Mouse (Mus musculus) heart, adult 2 months (tissue): ENCODE results near the gene Msrb3. TPM values are rescaled to one million over a fixed set of nuclear protein-coding genes. Genes with fewer than 3 reads are reported as not detected.

Experiments
- DNase-seq, 2 experiments: peaks; one replicate each; pipeline ENCODE4 v3.0.0; 2021
- H3K27ac ChIP-seq: fragments of 200-600 bp; 2 replicates; pipeline ENCODE4 v1.8.1; 2022
- H3K27me3 ChIP-seq: fragments of 200-500 bp; 2 replicates; pipeline ENCODE4 v1.6.1; 2012; ENCODE audit warnings: mild to moderate bottlenecking, low read length, inconsistent platforms, mixed read lengths; ENCODE audit not compliant: control insufficient read depth, insufficient read depth
- H3K36me3 ChIP-seq: fragments of 200-500 bp; 2 replicates; pipeline ENCODE4 v1.6.1; 2012; ENCODE audit warnings: low read length, inconsistent platforms; ENCODE audit not compliant: control insufficient read depth, insufficient read depth
- H3K4me1 ChIP-seq: fragments of 200-500 bp; 2 replicates; pipeline ENCODE4 v1.6.1; 2011; ENCODE audit warnings: low read length; ENCODE audit not compliant: control insufficient read depth, insufficient read depth
- H3K4me3 ChIP-seq: fragments of 200-600 bp; 2 replicates; pipeline ENCODE4 v1.8.1; 2022
- H3K79me2 ChIP-seq: fragments of 200-500 bp; replicated peaks from 2 replicates; pipeline ENCODE4 v1.6.1; 2012; ENCODE audit warnings: mild to moderate bottlenecking, inconsistent platforms, low read length, moderate library complexity, mixed read lengths; ENCODE audit not compliant: control insufficient read depth, insufficient read depth
- H3K9ac ChIP-seq: fragments of 200-500 bp; 2 replicates; pipeline ENCODE4 v1.6.1; 2012; ENCODE audit warnings: low read depth, mild to moderate bottlenecking, control low read depth, inconsistent platforms, low read length, mixed read lengths
- CTCF ChIP-seq: fragments of 200-600 bp; IDR thresholded peaks from 2 replicates; pipeline ENCODE4 v1.8.1; 2022; ENCODE audit warnings: antibody characterized with exemption, mild to moderate bottlenecking, moderate library complexity
- EP300 ChIP-seq: fragments of 200-500 bp; IDR thresholded peaks from 2 replicates; pipeline ENCODE4 v1.6.1; 2011; ENCODE audit warnings: low read depth, low read length, control low read depth; ENCODE audit not compliant: insufficient read depth
- POLR2A ChIP-seq: fragments of 200-500 bp; IDR thresholded peaks from 2 replicates; pipeline ENCODE4 v1.6.1; 2011; ENCODE audit warnings: mild to moderate bottlenecking, low read depth, low read length, control low read depth; ENCODE audit not compliant: insufficient read depth
- WGBS: fragments of 180-500 bp; shearing (Covaris S2); methylation state at CpG from one replicate; pipeline ENCODE4 v1.1.7; 2018; 5-methylcytosine and 5-hydroxymethylcytosine counted together
- intact Hi-C: fragments of 180-260 bp; cut with DNase I; formaldehyde crosslinking; loops from one replicate; pipeline ENCODE4 v1.15.1; 2025
- polyA plus RNA-seq: library from polyadenylated mRNA; depleted of rRNA; stranded (reverse); fragments of >200 nt; gene quantifications from 2 replicates; pipeline ENCODE4 v1.2.3, GENCODE M21; 2012
- total RNA-seq, 2 experiments: library from RNA; stranded (reverse); gene quantifications; 2 replicates each; pipeline ENCODE4 v1.2.3; 2021

Gene Msrb3
- total and polyA plus RNA-seq, 3 experiments, result 53.5 to 92.5 (median 88.7) TPM

- no peak for DNase-seq
- no peak overlapping the region for H3K4me3 ChIP-seq
- H3K36me3 ChIP-seq, result no peaks in the 10 kb centered on the region
- no peaks in the 10 kb centered on the region; the same call in 1 of the 2 replicates for H3K4me1 ChIP-seq
- intact Hi-C loops, result no loop called here
- WGBS, result 91% methylated on average over 3 of the region's 3 CpGs
- no peak overlapping the region for H3K27ac ChIP-seq
- TF ChIP-seq POLR2A, result no peak
- TF ChIP-seq CTCF, result no peak
- TF ChIP-seq EP300, result no peak
- no peaks in the 10 kb centered on the region for H3K27me3 ChIP-seq
- no peaks in the 10 kb centered on the region for H3K79me2 ChIP-seq
- no peak overlapping the region for H3K9ac ChIP-seq
These were observed 131.5 kb downstream of the Msrb3 start for GRCm38 (mm10) chr10:120767418-120767817.

GRCm38 (mm10) chr10:120765398-120765797 lies 133.5 kb downstream of the Msrb3 start:
- intact Hi-C loops, result no loop called here
- no peak overlapping the region for H3K9ac ChIP-seq
- no peak overlapping the region for H3K27ac ChIP-seq
- 70% methylated on average over 11 of the region's 11 CpGs for WGBS
- TF ChIP-seq EP300, result no peak
- TF ChIP-seq POLR2A, result no peak
- no peak for TF ChIP-seq CTCF
- H3K27me3 ChIP-seq, result no peaks in the 10 kb centered on the region
- no peaks in the 10 kb centered on the region for H3K79me2 ChIP-seq
- H3K4me1 ChIP-seq, result no peaks in the 10 kb centered on the region; the same call in 1 of the 2 replicates
- H3K36me3 ChIP-seq, result no peaks in the 10 kb centered on the region
- DNase-seq, result no peak
- no peak overlapping the region for H3K4me3 ChIP-seq

GRCm38 (mm10) chr10:120763656-120764466 lies 135.0 kb downstream of the Msrb3 start:
- intact Hi-C loops, result no loop called here
- 47% methylated on average over 13 of the region's 13 CpGs for WGBS
- no peaks in the 10 kb centered on the region for H3K79me2 ChIP-seq
- H3K9ac ChIP-seq, result no peak overlapping the region
- no peak overlapping the region for H3K27ac ChIP-seq
- DNase-seq, result peak in 1 of 2 experiments; percentile 11
- H3K4me3 ChIP-seq, result no peak overlapping the region
- H3K36me3 ChIP-seq, result no peaks in the 10 kb centered on the region
- no peaks in the 10 kb centered on the region; the same call in 1 of the 2 replicates for H3K4me1 ChIP-seq
- H3K27me3 ChIP-seq, result no peaks in the 10 kb centered on the region
- TF ChIP-seq EP300 (no peak), CTCF (no peak), POLR2A (no peak)

GRCm38 (mm10) chr10:120762958-120763357 lies 135.9 kb downstream of the Msrb3 start:
- Histone ChIP-seq H3K4me1 (no peaks in the 10 kb centered on the region; the same call in 1 of the 2 replicates), H3K27ac (no peak overlapping the region), H3K9ac (no peak overlapping the region), H3K4me3 (no peak overlapping the region), H3K36me3 (no peaks in the 10 kb centered on the region), H3K27me3 (no peaks in the 10 kb centered on the region), H3K79me2 (no peaks in the 10 kb centered on the region)
- TF ChIP-seq EP300 (no peak), POLR2A (no peak), CTCF (no peak)
- intact Hi-C loops, result no loop called here
- DNase-seq, result no peak
- 91% methylated on average over 12 of the region's 12 CpGs for WGBS

- H3K36me3 ChIP-seq, result no peaks in the 10 kb centered on the region
- no peak overlapping the region for H3K4me3 ChIP-seq
- H3K27me3 ChIP-seq, result no peaks in the 10 kb centered on the region
- H3K27ac ChIP-seq, result no peak overlapping the region
- no peaks in the 10 kb centered on the region; the same call in 1 of the 2 replicates for H3K4me1 ChIP-seq
- no peak for DNase-seq
- intact Hi-C loops, result no loop called here
- no peak overlapping the region for H3K9ac ChIP-seq
- H3K79me2 ChIP-seq, result no peaks in the 10 kb centered on the region
- WGBS, result 54% methylated on average over 12 of the region's 12 CpGs
- TF ChIP-seq CTCF (no peak), EP300 (no peak), POLR2A (no peak)
These were observed 138.2 kb downstream of the Msrb3 start for GRCm38 (mm10) chr10:120760679-120761078.

- no peak for DNase-seq
- H3K4me3 ChIP-seq, result no peak overlapping the region
- WGBS, result 92% methylated on average over 6 of the region's 6 CpGs
- no peak overlapping the region for H3K9ac ChIP-seq
- TF ChIP-seq POLR2A (no peak), EP300 (no peak), CTCF (no peak)
- no peak overlapping the region for H3K27ac ChIP-seq
- intact Hi-C loops, result no loop called here
- H3K4me1 ChIP-seq, result no peaks in the 10 kb centered on the region; the same call in 1 of the 2 replicates
- H3K27me3 ChIP-seq, result no peaks in the 10 kb centered on the region
- H3K36me3 ChIP-seq, result no peaks in the 10 kb centered on the region
- no peaks in the 10 kb centered on the region for H3K79me2 ChIP-seq
These were observed 139.0 kb downstream of the Msrb3 start for GRCm38 (mm10) chr10:120759883-120760282.
